Mouse (Mus musculus): ENCODE results near the gene Carmil2. TPM values are rescaled to one million over a fixed set of nuclear protein-coding genes. Genes with fewer than 3 reads are reported as not detected.

Gene Carmil2
- polyA plus RNA-seq, 1 experiment: 218 TPM

DNA sequence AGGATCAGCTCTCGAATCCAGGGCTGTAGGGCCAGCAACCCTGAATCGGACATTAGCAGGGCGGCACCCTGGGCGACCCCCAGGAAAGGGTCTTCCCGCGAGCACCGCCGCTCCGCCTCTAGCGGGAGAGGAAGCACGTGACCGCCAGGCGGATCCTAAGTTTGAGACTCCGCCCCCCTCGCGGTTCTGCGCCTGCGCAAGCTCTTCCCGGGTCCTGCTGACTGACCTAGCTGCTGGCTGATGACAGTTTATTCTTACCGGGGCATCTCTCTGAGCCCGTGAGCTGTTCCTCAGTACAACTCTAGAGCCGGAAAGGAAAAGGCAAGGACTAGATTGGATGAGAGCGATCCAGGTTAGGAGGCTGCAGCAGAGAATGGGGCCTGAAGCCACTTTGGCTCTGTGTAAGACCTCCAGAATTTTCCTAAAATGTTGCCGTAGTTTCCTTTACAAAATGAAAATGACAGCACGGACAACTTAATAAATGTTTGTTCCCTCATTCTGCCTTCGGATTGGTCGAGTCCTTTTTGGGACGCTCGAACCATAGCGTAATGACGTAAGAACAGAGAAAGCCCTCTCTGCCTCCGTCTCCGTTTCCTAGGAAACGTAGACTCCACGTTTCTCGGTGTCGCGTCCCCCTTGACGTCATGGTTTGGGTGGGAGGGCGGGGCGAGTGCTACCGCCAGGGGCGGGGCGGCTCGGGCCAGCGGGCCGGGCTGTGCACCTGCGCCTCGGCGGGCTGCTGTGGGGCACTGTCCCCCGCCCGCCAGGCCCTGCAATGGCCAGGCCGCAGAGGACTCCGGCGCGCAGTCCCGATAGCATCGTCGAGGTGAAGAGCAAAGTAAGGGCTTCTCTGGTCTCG is 15.1 kb downstream of the Carmil2 start, which contains the start of the genes Acd and Pard6a:
Gene Acd, minus strand, starts transcription at position 137 of the 859 bp plus-strand sequence.
Gene Pard6a, plus strand, starts transcription at position 183 of the 859 bp plus-strand sequence.
- Histone ChIP-seq H3K27ac (ENCODE audit: insufficient read depth, low read depth, low read length) (peak within 1 kb of the TSS; percentile 99), H3K4me1 (ENCODE audit: control insufficient read depth, insufficient read depth, low read length) (peaks cover 24% of the 10 kb centered on the region), H3K4me3 (ENCODE audit: insufficient read depth, low read depth, low read length) (peak within 1 kb of the TSS; percentile 92)
- TF ChIP-seq POLR2A (IDR thresholded peaks at IDR 0.05; ENCODE audit: insufficient read depth, low read depth, low read length) (peak; percentile 86), CTCF (IDR thresholded peaks at IDR 0.05; ENCODE audit: insufficient read depth, low read depth, low read length) (no peak)
- under 1% methylated on average over 60 of the region's 60 CpGs for WGBS

DNA sequence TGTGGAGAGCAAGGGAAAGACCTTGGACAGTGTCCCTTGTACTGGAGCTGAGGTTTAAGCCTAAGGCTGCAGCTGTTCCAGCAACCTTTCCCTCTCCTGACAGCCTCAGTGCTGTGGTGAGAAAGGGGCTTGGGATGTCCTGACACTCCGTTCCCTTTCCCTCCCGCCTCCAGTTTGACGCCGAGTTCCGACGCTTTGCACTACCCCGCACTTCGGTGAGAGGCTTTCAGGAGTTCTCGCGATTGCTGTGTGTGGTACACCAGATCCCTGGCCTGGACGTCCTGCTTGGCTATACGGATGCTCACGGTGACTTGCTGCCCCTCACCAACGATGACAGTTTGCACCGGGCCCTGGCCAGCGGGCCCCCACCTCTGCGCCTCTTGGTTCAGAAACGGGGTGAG is 15.9 kb downstream of the Carmil2 start:
- TF ChIP-seq POLR2A (IDR thresholded peaks at IDR 0.05; ENCODE audit: insufficient read depth, low read depth, low read length) (no peak), CTCF (IDR thresholded peaks at IDR 0.05; ENCODE audit: insufficient read depth, low read depth, low read length) (no peak)
- 27% methylated on average over 18 of the region's 18 CpGs for WGBS
- Histone ChIP-seq H3K4me3 (ENCODE audit: insufficient read depth, low read depth, low read length) (peak overlapping the region; percentile 92), H3K27ac (ENCODE audit: insufficient read depth, low read depth, low read length) (peak overlapping the region; percentile 50), H3K4me1 (ENCODE audit: control insufficient read depth, insufficient read depth, low read length) (peaks cover 24% of the 10 kb centered on the region)

DNA sequence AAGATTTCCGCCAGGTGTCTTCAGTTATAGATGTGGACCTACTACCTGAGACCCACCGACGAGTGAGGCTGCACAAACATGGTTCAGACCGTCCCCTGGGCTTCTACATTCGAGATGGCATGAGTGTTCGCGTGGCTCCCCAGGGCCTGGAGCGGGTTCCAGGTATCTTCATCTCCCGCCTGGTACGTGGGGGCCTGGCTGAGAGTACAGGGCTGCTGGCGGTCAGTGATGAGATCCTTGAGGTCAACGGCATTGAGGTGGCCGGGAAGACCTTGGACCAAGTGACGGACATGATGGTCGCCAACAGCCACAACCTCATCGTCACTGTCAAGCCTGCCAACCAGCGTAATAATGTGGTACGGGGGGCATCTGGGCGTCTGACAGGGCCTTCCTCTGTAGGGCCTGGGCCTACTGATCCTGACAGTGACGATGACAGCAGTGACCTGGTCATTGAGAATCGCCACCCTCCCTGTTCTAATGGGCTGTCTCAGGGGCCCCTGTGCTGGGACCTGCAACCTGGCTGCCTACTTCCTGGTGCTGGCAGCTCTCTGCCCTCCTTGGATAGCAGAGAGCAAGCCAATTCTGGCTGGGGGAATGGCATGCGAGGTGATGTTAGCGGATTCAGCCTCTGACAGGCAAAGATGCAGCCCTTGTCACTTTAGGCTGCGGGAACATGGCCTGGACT is 16.8 kb downstream of the Carmil2 start:
- Histone ChIP-seq H3K4me3 (ENCODE audit: insufficient read depth, low read depth, low read length) (peak overlapping the region; percentile 92), H3K4me1 (ENCODE audit: control insufficient read depth, insufficient read depth, low read length) (peaks cover 29% of the 10 kb centered on the region), H3K27ac (ENCODE audit: insufficient read depth, low read depth, low read length) (no peak overlapping the region)
- 93% methylated on average over 24 of the region's 24 CpGs for WGBS
- no peak for TF ChIP-seq CTCF (IDR thresholded peaks at IDR 0.05; ENCODE audit: insufficient read depth, low read depth, low read length)
- TF ChIP-seq POLR2A (IDR thresholded peaks at IDR 0.05; ENCODE audit: insufficient read depth, low read depth, low read length): no peak

- 92% methylated on average over 34 of the region's 34 CpGs for WGBS
- TF ChIP-seq POLR2A (IDR thresholded peaks at IDR 0.05; ENCODE audit: insufficient read depth, low read depth, low read length) (no peak), CTCF (IDR thresholded peaks at IDR 0.05; ENCODE audit: insufficient read depth, low read depth, low read length) (no peak)
- Histone ChIP-seq H3K27ac (ENCODE audit: insufficient read depth, low read depth, low read length) (no peak overlapping the region), H3K4me1 (ENCODE audit: control insufficient read depth, insufficient read depth, low read length) (peaks cover 33% of the 10 kb centered on the region), H3K4me3 (ENCODE audit: insufficient read depth, low read depth, low read length) (no peak overlapping the region)
Observed at GRCm38 (mm10) chr8:105704146-105704812, 18.2 kb downstream of the Carmil2 start.

DNA sequence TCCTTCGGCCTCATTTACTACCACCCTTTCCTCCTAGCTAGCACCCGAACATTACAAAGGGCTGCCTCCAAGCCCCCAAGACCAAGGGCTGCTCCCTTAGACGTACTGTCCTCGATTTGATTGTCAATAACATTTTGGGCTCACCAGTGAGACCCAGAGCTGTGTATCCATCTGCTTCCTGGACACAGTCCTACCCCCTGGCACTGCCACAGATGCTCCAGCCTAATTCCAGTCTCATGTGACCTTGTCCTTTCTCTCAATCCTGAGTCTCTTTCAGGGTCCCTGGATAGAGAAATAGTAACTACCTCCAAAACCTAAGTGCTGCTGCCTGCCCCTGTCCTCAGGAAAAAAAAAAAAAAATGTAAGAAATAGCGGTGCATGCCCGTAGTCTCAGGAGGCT is 18.9 kb downstream of the Carmil2 start:
- 88% methylated on average over 6 of the region's 6 CpGs for WGBS
- Histone ChIP-seq H3K4me1 (ENCODE audit: control insufficient read depth, insufficient read depth, low read length) (peaks cover 28% of the 10 kb centered on the region), H3K27ac (ENCODE audit: insufficient read depth, low read depth, low read length) (no peak overlapping the region), H3K4me3 (ENCODE audit: insufficient read depth, low read depth, low read length) (no peak overlapping the region)
- TF ChIP-seq CTCF (IDR thresholded peaks at IDR 0.05; ENCODE audit: insufficient read depth, low read depth, low read length) (no peak), POLR2A (IDR thresholded peaks at IDR 0.05; ENCODE audit: insufficient read depth, low read depth, low read length) (no peak)

GRCm38 (mm10) chr8:105706426-105706825 is 20.4 kb downstream of the Carmil2 start:
- TF ChIP-seq POLR2A (IDR thresholded peaks at IDR 0.05; ENCODE audit: insufficient read depth, low read depth, low read length): no peak
- TF ChIP-seq CTCF (IDR thresholded peaks at IDR 0.05; ENCODE audit: insufficient read depth, low read depth, low read length): no peak
- Histone ChIP-seq H3K27ac (ENCODE audit: insufficient read depth, low read depth, low read length) (no peak overlapping the region), H3K4me3 (ENCODE audit: insufficient read depth, low read depth, low read length) (no peak overlapping the region), H3K4me1 (ENCODE audit: control insufficient read depth, insufficient read depth, low read length) (peaks cover 23% of the 10 kb centered on the region)
- 72% methylated on average over 12 of the region's 12 CpGs for whole genome bisulfite sequencing

- Histone ChIP-seq H3K4me3 (ENCODE audit: insufficient read depth, low read depth, low read length) (peak within 1 kb of the TSS; percentile 66), H3K27ac (ENCODE audit: insufficient read depth, low read depth, low read length) (no peak within 1 kb of the TSS), H3K4me1 (ENCODE audit: control insufficient read depth, insufficient read depth, low read length) (peaks cover 13% of the 10 kb centered on the region)
- WGBS: 1% methylated on average over 55 of the region's 55 CpGs
- TF ChIP-seq CTCF (IDR thresholded peaks at IDR 0.05; ENCODE audit: insufficient read depth, low read depth, low read length): no peak
- no peak for TF ChIP-seq POLR2A (IDR thresholded peaks at IDR 0.05; ENCODE audit: insufficient read depth, low read depth, low read length)
Observed at GRCm38 (mm10) chr8:105707498-105708403, 21.7 kb downstream of the Carmil2 start, which contains the start of the genes 4933405L10Rik and Enkd1. Gene 4933405L10Rik, plus strand, starts transcription at chr8:105707655. Gene Enkd1, minus strand, starts transcription at chr8:105708210.

DNA sequence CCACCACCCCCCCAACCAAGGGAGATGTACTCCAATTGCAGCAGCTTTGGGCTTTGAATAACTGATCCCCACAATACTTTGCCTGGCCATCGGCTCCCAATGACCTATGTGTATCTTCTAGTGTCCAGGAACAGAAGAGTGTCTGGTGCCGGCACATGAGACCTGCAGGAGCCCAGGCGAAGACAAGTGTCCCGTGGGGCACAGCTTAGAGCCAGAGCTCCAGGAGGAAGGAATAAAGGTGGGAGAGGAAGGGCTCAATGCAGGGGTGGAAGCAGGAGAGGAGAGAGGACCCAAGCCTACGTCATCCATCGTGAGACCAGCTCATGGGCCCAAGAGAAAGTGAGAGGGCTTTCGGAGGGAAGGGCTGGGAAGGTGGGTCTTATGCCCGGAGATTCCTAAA is 22.6 kb downstream of the Carmil2 start:
- 96% methylated on average over 8 of the region's 8 CpGs for WGBS
- no peak overlapping the region for H3K27ac ChIP-seq (ENCODE audit: insufficient read depth, low read depth, low read length)
- peaks cover 9% of the 10 kb centered on the region for H3K4me1 ChIP-seq (ENCODE audit: control insufficient read depth, insufficient read depth, low read length)
- no peak overlapping the region for H3K4me3 ChIP-seq (ENCODE audit: insufficient read depth, low read depth, low read length)
- TF ChIP-seq POLR2A (IDR thresholded peaks at IDR 0.05; ENCODE audit: insufficient read depth, low read depth, low read length) (no peak), CTCF (IDR thresholded peaks at IDR 0.05; ENCODE audit: insufficient read depth, low read depth, low read length) (no peak)

Data from olfactory bulb, adult 2 months (tissue).